ENCODE assay signal across 18 mouse cellular contexts in the genomic region with DNA sequence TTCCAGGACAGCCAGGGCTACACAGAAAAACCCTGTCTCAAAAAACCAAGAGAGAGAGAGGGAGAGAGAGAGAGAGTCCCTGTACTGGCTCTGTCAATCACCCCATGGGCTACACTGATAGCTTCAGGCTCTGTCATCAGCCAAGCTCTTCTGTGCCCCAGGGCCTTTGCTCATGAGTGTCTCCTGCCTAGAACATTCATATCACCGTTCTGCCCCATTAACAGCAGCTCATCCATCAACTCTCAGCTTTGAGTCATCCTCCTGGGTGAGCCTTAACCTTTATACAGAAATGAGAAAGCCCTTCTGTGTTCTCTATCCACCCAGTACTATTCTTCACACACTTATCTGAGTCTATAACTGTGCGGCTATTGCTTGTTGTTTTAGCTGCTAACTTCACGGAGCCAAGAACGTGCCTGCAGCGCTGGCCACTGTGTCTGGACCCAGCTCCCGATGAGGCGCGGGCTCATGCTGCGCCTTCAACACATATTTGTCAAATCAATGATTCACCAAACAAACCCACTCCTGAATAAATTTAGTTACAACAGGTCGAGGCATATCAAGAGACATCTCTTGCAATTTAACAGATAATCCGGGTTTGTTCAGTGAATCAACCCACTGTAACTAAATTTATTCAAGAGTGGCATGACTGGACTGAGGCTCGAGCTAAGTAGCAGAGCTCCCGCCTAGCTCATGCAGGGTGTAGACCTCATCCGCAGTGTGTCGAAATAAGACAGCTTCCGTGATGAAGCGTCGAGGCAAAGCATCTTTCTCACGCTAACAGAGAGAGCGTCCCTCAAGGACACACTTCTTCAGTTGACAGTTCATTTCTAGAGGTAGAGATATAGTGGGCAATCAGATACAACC.
"Had no signal": no experiment of that assay in that cellular context is flagged by ENCODE, and none has a peak within 500 bp of the region (broad histone marks: within the 10 kb centered on the region; RNA-seq: fewer than 3 reads in every experiment).

No protein-coding gene starts in this region.

- ATAC-seq: intestine, postnatal 0 days; midbrain, embryonic 16.5 days had no signal

- H3K9ac ChIP-seq: limb, embryonic 13.5 days; lung, embryonic 14.5 days; stomach, embryonic 15.5 days had no signal

- H3K4me1 ChIP-seq: limb, embryonic 13.5 days; megakaryocyte, embryonic 14.5 days; stomach, embryonic 15.5 days had no signal

- DNase-seq: kidney, adult 9 months; kidney, postnatal 10 days; kidney, postnatal 4 days; left cerebral cortex, postnatal 4 days; lung, embryonic 14.5 days; lung, postnatal 10 days; right cerebral cortex, postnatal 14 days; thymus, adult 2 months; thymus, postnatal 25 days had no signal

- H3K27ac ChIP-seq: layer of hippocampus, adult 2 months; limb, embryonic 13.5 days; macrophage; stomach, embryonic 15.5 days had no signal

- H3K9me3 ChIP-seq: limb, embryonic 13.5 days; stomach, embryonic 15.5 days had no signal

- H3K27me3 ChIP-seq: limb, embryonic 13.5 days; megakaryocyte, embryonic 14.5 days; stomach, embryonic 15.5 days had no signal

- H3K4me3 ChIP-seq: layer of hippocampus, adult 2 months; limb, embryonic 13.5 days; stomach, embryonic 15.5 days had no signal

- H3K4me2 ChIP-seq: limb, embryonic 13.5 days; liver, embryonic 11.5 days; lung, embryonic 14.5 days; midbrain, embryonic 11.5 days; stomach, embryonic 15.5 days had no signal

- H3K36me3 ChIP-seq: limb, embryonic 13.5 days; stomach, embryonic 15.5 days had no signal
